Mouse (Mus musculus) stomach, postnatal 0 days (tissue): ENCODE measurements at regions not wholly inside any gene's neighbourhood (a gene's known extent, or its start where the extent isn't known, plus 50 kb on each side); places are given as distances from the start of the nearest gene placed in this dataset.
A peak's percentile ranks its signal among the peaks of the same experiment; 100 is the strongest.

Experiments
- ATAC-seq: fragments of 200-750 bp; cut with Nextera tagmentation; 2 replicates; pipeline ENCODE4 v1.8.0; 2017; ENCODE audit not compliant: low FRiP score, low TSS enrichment
- DNase-seq: peaks from one replicate; pipeline ENCODE4 v3.0.0-alpha.2; 2016; ENCODE audit warnings: low spot score
- H3K27ac ChIP-seq: fragments of 300-500 bp; sonication (generic); replicated peaks from 2 replicates; pipeline ENCODE4 v1.5.1; 2014; ENCODE audit warnings: mild to moderate bottlenecking, control low read depth
- H3K27me3 ChIP-seq: fragments of 300-500 bp; sonication (generic); 2 replicates; pipeline ENCODE4 v1.6.1; 2014; ENCODE audit warnings: low read length; ENCODE audit not compliant: control insufficient read depth, insufficient read depth
- H3K36me3 ChIP-seq: fragments of 300-500 bp; sonication (generic); 2 replicates; pipeline ENCODE4 v1.6.1; 2014; ENCODE audit warnings: low read length, mixed read lengths; ENCODE audit not compliant: control insufficient read depth, insufficient read depth
- H3K4me1 ChIP-seq: fragments of 300-500 bp; sonication (generic); replicated peaks from 2 replicates; pipeline ENCODE4 v1.6.1; 2014; ENCODE audit warnings: antibody characterized with exemption; ENCODE audit not compliant: control insufficient read depth, insufficient read depth
- H3K4me2 ChIP-seq: fragments of 300-500 bp; sonication (generic); replicated peaks from 2 replicates; pipeline ENCODE4 v1.6.1; 2014; ENCODE audit warnings: low read depth, mild to moderate bottlenecking, control low read depth, moderate library complexity
- H3K4me3 ChIP-seq: fragments of 300-500 bp; sonication (generic); 2 replicates; pipeline ENCODE4 v1.5.1; 2014; ENCODE audit warnings: low read depth, low read length, control low read depth
- H3K9ac ChIP-seq: fragments of 300-500 bp; sonication (generic); 2 replicates; pipeline ENCODE4 v1.6.1; 2014; ENCODE audit warnings: mild to moderate bottlenecking, low read length, control low read depth, mixed read lengths
- H3K9me3 ChIP-seq: fragments of 300-500 bp; sonication (generic); 2 replicates; pipeline ENCODE4 v1.6.1; 2016; ENCODE audit warnings: low read length; ENCODE audit not compliant: control insufficient read depth
- CTCF ChIP-seq: IDR thresholded peaks from 2 replicates; pipeline ENCODE4 v1.5.1; 2016; ENCODE audit warnings: antibody characterized with exemption, low read depth, mild to moderate bottlenecking, moderate library complexity
- EP300 ChIP-seq: optimal IDR thresholded peaks from 2 replicates; pipeline ENCODE3; 2016; ENCODE audit warnings: antibody characterized with exemption
- WGBS: fragments of 180-500 bp; shearing (Covaris S2); extraction: QIAGEN DNeasy Blood & Tissue Kit; methylation state at CpG from one replicate; pipeline ENCODE4 v1.1.7; 2014; 5-methylcytosine and 5-hydroxymethylcytosine counted together

DNA sequence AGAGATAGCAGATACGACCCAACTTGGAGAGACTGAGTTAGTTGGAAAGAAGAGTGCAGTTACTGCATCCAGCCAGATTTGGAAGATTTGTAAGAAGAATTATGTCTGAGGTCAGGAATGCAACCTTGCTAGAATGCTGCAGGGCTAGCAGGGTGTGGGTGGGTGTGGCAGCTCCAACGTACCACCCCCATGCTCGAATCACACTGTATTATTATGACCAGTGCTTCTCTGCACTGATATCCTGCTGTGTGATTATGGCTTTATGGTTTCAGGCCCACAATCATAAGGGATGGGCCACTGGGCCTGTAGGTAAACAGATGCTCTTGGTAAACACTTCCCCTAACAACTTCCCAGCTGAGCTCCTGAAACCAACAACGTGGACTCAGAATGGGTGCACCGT is 122.8 kb upstream of the Cpeb2 start:
- ATAC-seq: peak; percentile 72
- Histone ChIP-seq H3K36me3 (no peaks in the 10 kb centered on the region), H3K4me2 (no peak overlapping the region), H3K4me1 (no peaks in the 10 kb centered on the region), H3K9me3 (no peaks in the 10 kb centered on the region), H3K27ac (0 out of 2 replicates have a peak overlapping the region, but pooled peaks have one; percentile 25), H3K9ac (no peak overlapping the region), H3K4me3 (no peak overlapping the region), H3K27me3 (no peaks in the 10 kb centered on the region)
- WGBS: 56% methylated on average over 5 of the region's 5 CpGs
- no peak for TF ChIP-seq EP300
- no peak for TF ChIP-seq CTCF
- no peak for DNase-seq

GRCm38 (mm10) chr5:43111740-43112139 is 121.2 kb upstream of the Cpeb2 start:
- Histone ChIP-seq H3K36me3 (no peaks in the 10 kb centered on the region), H3K27me3 (no peaks in the 10 kb centered on the region), H3K9me3 (no peaks in the 10 kb centered on the region), H3K9ac (no peak overlapping the region), H3K4me3 (no peak overlapping the region), H3K27ac (no peak overlapping the region), H3K4me2 (no peak overlapping the region), H3K4me1 (no peaks in the 10 kb centered on the region)
- ATAC-seq (no peak), DNase-seq (no peak)
- no peak for TF ChIP-seq CTCF
- TF ChIP-seq EP300: no peak
- WGBS: 69% methylated on average over 2 of the region's 2 CpGs

- Histone ChIP-seq H3K9ac (no peak overlapping the region), H3K27ac (no peak overlapping the region), H3K4me1 (no peaks in the 10 kb centered on the region), H3K9me3 (no peaks in the 10 kb centered on the region), H3K4me2 (no peak overlapping the region), H3K27me3 (no peaks in the 10 kb centered on the region), H3K4me3 (no peak overlapping the region), H3K36me3 (no peaks in the 10 kb centered on the region)
- DNase-seq (no peak), ATAC-seq (no peak)
- TF ChIP-seq EP300: no peak
- TF ChIP-seq CTCF: no peak
- 74% methylated on average over 12 of the region's 12 CpGs for WGBS
Observed at GRCm38 (mm10) chr5:43113405-43114119, 119.4 kb upstream of the Cpeb2 start.

DNA sequence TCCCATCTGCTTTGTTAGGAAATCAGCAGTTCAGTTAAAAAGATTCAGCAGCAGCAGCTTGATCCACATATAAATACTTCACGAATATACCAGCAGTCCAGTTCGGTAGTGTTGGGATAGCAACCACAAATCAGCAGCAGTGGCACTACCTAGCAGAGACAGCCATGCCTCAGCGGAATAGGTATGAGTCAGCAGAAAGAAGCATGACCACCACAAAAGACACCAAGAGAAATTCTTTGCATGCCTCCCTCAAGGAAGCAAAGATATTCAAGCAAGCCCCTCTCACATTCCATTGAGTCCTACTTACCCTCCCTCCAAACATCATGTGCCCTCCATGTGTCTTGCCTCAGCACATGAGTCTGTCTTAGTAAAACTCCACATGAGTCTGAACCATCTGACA is 117.5 kb upstream of the Cpeb2 start:
- Histone ChIP-seq H3K9ac (no peak overlapping the region), H3K9me3 (no peaks in the 10 kb centered on the region), H3K4me2 (no peak overlapping the region), H3K4me3 (no peak overlapping the region), H3K4me1 (no peaks in the 10 kb centered on the region), H3K27ac (no peak overlapping the region), H3K36me3 (no peaks in the 10 kb centered on the region), H3K27me3 (no peaks in the 10 kb centered on the region)
- DNase-seq (no peak), ATAC-seq (no peak)
- 82% methylated on average over 3 of the region's 3 CpGs for WGBS
- TF ChIP-seq EP300 (no peak), CTCF (no peak)

- DNase-seq: no peak
- H3K9me3 ChIP-seq: no peaks in the 10 kb centered on the region
- no peak overlapping the region for H3K9ac ChIP-seq
- TF ChIP-seq CTCF (no peak), EP300 (no peak)
- H3K4me3 ChIP-seq: no peak overlapping the region
- H3K4me2 ChIP-seq: no peak overlapping the region
- H3K27me3 ChIP-seq: no peaks in the 10 kb centered on the region
- no peak overlapping the region; the same call in 1 of the 2 replicates for H3K27ac ChIP-seq
- H3K36me3 ChIP-seq: no peaks in the 10 kb centered on the region
- 63% methylated on average over 7 of the region's 7 CpGs for WGBS
- peak; percentile 38; the same call in 1 of the 2 replicates for ATAC-seq
- H3K4me1 ChIP-seq: no peaks in the 10 kb centered on the region
Observed at GRCm38 (mm10) chr5:43116821-43117220, 116.1 kb upstream of the Cpeb2 start.

GRCm38 (mm10) chr5:43121065-43121464 is 111.9 kb upstream of the Cpeb2 start:
- H3K4me2 ChIP-seq: no peak overlapping the region
- no peak for ATAC-seq
- no peak for DNase-seq
- WGBS: 45% methylated on average over 2 of the region's 2 CpGs
- H3K9ac ChIP-seq: no peak overlapping the region
- no peaks in the 10 kb centered on the region for H3K9me3 ChIP-seq
- H3K4me3 ChIP-seq: no peak overlapping the region
- no peaks in the 10 kb centered on the region for H3K4me1 ChIP-seq
- no peak overlapping the region for H3K27ac ChIP-seq
- no peaks in the 10 kb centered on the region for H3K36me3 ChIP-seq
- H3K27me3 ChIP-seq: no peaks in the 10 kb centered on the region
- TF ChIP-seq CTCF (no peak), EP300 (no peak)
